Mouse (Mus musculus): ENCODE measurements around the gene Trpv4. TPM values are rescaled to one million over a fixed set of nuclear protein-coding genes. Genes with fewer than 3 reads are reported as not detected.
A peak's percentile ranks its signal among the peaks of the same experiment; 100 is the strongest.

The Trpv4 gene
- polyA plus RNA-seq, 1 experiment from 2014 or later = 2.1 TPM

DNA sequence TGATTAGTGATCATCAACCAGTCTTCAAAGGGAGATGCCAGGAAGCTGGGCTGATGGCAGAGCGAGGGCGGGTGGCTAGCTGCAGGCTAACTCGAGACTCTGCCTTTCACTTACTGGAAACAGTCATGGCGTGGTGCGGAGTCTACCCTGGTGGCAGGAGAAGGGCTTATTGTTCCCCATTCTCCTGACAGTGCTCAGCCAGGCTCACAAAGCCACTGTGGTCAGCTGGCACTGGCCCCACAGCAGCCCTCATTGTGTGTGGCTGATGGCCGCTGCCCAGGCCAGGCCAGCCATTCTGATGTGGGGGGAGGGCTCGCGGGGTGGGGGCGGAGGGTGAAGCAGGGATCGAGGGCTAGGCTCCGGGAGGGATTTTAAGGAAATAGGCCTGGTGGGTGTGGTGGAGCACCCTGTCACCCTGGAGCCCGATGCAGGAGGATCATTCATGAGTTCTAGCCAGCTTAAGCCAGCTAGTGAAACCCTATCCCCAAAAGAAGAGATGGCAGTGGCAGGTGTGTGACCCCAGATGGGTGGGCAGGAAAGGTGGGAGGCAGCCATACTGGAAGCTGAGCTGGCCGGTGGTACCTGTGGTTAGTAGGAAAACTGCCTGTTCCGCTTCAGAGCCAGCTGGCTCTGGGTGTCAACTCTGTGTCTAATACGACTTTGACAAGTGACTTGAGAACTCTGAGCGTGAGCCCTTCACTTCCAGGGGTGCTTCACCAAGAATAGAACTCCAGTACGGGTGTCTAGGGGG is 21.8 kb upstream of the Trpv4 start:
- no peaks in the 10 kb centered on the region for H3K9me3 ChIP-seq (ENCODE audit: control insufficient read depth, low read length)
- H3K27me3 ChIP-seq (ENCODE audit: control insufficient read depth, insufficient read depth, low read length) = no peaks in the 10 kb centered on the region
- no peak for ATAC-seq (ENCODE audit: low FRiP score, low TSS enrichment)
- H3K4me3 ChIP-seq (ENCODE audit: low read depth, low read length) = no peak overlapping the region
- no peak for TF ChIP-seq CTCF (IDR thresholded peaks at IDR 0.05; ENCODE audit: low read depth)
- no peak for TF ChIP-seq EP300 (optimal IDR thresholded peaks at IDR 0.05)
- H3K27ac ChIP-seq (replicated peaks) = peak overlapping the region; percentile 87
- no peak overlapping the region for H3K9ac ChIP-seq (ENCODE audit: low read length)
- WGBS = 65% methylated on average over 17 of the region's 17 CpGs
- H3K36me3 ChIP-seq (ENCODE audit: control insufficient read depth, insufficient read depth, low read length) = peaks cover 8% of the 10 kb centered on the region; the same call in 1 of the 2 replicates
- H3K4me1 ChIP-seq (replicated peaks; ENCODE audit: control insufficient read depth, insufficient read depth) = 0 out of 2 replicates have a peak, but pooled peaks cover 2% of the 10 kb centered on the region
- H3K4me2 ChIP-seq (replicated peaks; ENCODE audit: low read depth) = no peak overlapping the region
- no peak for DNase-seq (ENCODE audit: low spot score)

DNA sequence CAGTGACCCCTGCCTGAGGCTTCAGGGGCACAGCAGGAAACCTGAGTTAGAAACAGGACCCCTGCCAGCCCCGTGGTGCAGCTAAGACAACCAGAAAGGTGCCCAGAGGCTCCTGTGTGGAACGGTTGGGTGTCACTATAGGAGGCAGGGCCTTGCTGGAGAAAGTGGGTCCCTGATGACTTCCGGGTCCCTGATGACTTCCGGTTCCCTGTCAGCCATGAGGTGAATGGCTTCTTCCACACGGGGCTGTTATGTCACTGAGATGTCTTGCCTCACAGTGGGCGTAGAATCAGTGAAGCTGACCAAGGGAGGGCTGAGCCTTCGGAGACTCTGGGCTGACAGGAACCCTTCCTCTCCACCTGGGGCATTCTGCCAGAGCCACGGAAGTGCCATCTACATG is 16.4 kb upstream of the Trpv4 start:
- H3K9ac ChIP-seq (ENCODE audit: low read length) = no peak overlapping the region
- peaks cover 8% of the 10 kb centered on the region; the same call in 1 of the 2 replicates for H3K36me3 ChIP-seq (ENCODE audit: control insufficient read depth, insufficient read depth, low read length)
- no peaks in the 10 kb centered on the region for H3K9me3 ChIP-seq (ENCODE audit: control insufficient read depth, low read length)
- TF ChIP-seq EP300 (optimal IDR thresholded peaks at IDR 0.05) = no peak
- TF ChIP-seq CTCF (IDR thresholded peaks at IDR 0.05; ENCODE audit: low read depth) = no peak
- DNase-seq (ENCODE audit: low spot score) (no peak), ATAC-seq (ENCODE audit: low FRiP score, low TSS enrichment) (no peak)
- no peaks in the 10 kb centered on the region for H3K27me3 ChIP-seq (ENCODE audit: control insufficient read depth, insufficient read depth, low read length)
- WGBS = 78% methylated on average over 8 of the region's 8 CpGs
- no peaks in the 10 kb centered on the region for H3K4me1 ChIP-seq (replicated peaks; ENCODE audit: control insufficient read depth, insufficient read depth)
- H3K4me3 ChIP-seq (ENCODE audit: low read depth, low read length) = no peak overlapping the region
- no peak overlapping the region for H3K4me2 ChIP-seq (replicated peaks; ENCODE audit: low read depth)
- H3K27ac ChIP-seq (replicated peaks) = no peak overlapping the region

DNA sequence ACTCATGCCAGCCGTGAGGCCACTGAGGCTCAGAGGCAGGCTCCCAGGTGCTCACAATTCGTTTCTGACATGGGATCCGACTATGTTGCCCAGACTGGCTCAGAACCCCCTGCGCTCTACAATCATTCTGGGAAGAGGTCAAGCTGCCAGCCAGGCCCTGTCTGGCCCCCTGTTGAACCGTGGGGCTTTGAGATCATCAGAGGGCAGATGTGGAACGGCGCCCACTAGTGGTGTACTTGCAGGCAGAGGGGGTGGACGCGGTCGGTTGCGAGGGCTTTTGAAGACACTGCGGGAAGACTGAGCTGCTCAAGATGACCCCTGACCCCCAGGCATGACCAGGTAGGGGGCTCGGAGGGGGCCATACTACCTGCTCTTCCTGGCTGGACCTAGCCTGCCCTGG is 14.9 kb upstream of the Trpv4 start:
- peaks cover 8% of the 10 kb centered on the region; the same call in 1 of the 2 replicates for H3K36me3 ChIP-seq (ENCODE audit: control insufficient read depth, insufficient read depth, low read length)

DNA sequence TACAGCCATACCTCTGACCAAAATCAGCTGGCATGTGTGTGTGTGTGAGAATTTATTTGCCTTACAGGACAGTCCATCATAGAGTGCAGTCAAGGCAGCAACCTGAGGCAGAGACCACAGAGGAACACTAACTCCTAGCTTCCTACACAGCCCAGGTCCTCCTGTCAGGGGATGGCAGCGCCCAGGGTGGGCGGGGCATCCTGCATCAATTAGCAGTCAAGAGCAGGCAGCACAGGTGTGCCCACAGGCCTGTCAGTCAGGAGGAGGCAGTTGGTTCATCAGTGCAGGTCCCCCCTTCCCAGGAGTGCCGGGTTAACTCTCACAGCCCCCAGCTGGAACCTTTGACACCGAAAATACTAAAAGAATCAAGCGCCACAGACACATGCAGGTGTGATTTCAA is 10.8 kb upstream of the Trpv4 start:
- no peaks in the 10 kb centered on the region for H3K4me1 ChIP-seq (replicated peaks; ENCODE audit: control insufficient read depth, insufficient read depth)
- no peak overlapping the region for H3K9ac ChIP-seq (ENCODE audit: low read length)
- DNase-seq (ENCODE audit: low spot score) (no peak), ATAC-seq (ENCODE audit: low FRiP score, low TSS enrichment) (no peak)
- no peak overlapping the region for H3K4me2 ChIP-seq (replicated peaks; ENCODE audit: low read depth)
- no peak for TF ChIP-seq EP300 (optimal IDR thresholded peaks at IDR 0.05)
- H3K27me3 ChIP-seq (ENCODE audit: control insufficient read depth, insufficient read depth, low read length) = no peaks in the 10 kb centered on the region
- no peaks in the 10 kb centered on the region for H3K36me3 ChIP-seq (ENCODE audit: control insufficient read depth, insufficient read depth, low read length)
- H3K4me3 ChIP-seq (ENCODE audit: low read depth, low read length) = no peak overlapping the region
- H3K27ac ChIP-seq (replicated peaks) = no peak overlapping the region
- no peaks in the 10 kb centered on the region for H3K9me3 ChIP-seq (ENCODE audit: control insufficient read depth, low read length)
- 85% methylated on average over 5 of the region's 5 CpGs for WGBS

More for the DNA sequence above, 14.9 kb upstream of the Trpv4 start:
- H3K4me2 ChIP-seq (replicated peaks; ENCODE audit: low read depth) = no peak overlapping the region
- no peak for DNase-seq (ENCODE audit: low spot score)
- H3K4me3 ChIP-seq (ENCODE audit: low read depth, low read length) = no peak overlapping the region
- ATAC-seq (ENCODE audit: low FRiP score, low TSS enrichment) = no peak
- H3K4me1 ChIP-seq (replicated peaks; ENCODE audit: control insufficient read depth, insufficient read depth) = no peaks in the 10 kb centered on the region
- H3K9ac ChIP-seq (ENCODE audit: low read length) = no peak overlapping the region
- TF ChIP-seq EP300 (optimal IDR thresholded peaks at IDR 0.05) (no peak), CTCF (IDR thresholded peaks at IDR 0.05; ENCODE audit: low read depth) (peak; percentile 47)
- H3K27me3 ChIP-seq (ENCODE audit: control insufficient read depth, insufficient read depth, low read length) = no peaks in the 10 kb centered on the region
- no peak overlapping the region for H3K27ac ChIP-seq (replicated peaks)
- H3K9me3 ChIP-seq (ENCODE audit: control insufficient read depth, low read length) = no peaks in the 10 kb centered on the region
- 83% methylated on average over 13 of the region's 13 CpGs for WGBS

DNA sequence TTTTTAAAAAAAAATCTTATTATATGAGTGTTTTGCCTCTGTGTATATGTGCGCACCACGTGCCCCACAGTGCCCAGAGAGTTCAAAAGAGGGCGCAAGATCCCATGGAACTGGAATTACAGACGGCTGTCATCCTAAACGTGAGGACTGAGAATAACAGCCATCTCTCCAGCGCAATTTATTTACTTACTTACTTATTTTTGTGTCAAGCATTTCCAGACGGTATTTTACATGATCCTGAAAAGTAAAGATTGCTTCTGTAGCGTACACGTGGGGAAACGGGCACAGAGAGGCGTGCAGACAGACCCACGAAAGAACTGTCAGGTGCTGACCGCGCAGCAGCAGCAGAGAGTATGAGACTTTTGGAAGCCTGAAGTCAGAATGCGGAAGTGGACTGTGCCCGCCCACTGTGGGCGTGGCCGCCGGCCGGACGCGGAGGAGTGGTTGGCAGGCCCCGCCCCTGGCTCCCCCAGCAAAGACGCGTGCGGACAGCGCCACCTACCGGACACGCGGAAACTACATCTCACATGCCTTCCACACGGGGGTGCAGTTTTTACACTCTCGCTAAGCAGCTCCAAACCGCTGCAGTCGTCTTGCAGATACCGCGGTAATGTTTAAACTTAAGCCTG is 9.1 kb upstream of the Trpv4 start:
- peak overlapping the region; percentile 73 for H3K27ac ChIP-seq (replicated peaks)

DNA sequence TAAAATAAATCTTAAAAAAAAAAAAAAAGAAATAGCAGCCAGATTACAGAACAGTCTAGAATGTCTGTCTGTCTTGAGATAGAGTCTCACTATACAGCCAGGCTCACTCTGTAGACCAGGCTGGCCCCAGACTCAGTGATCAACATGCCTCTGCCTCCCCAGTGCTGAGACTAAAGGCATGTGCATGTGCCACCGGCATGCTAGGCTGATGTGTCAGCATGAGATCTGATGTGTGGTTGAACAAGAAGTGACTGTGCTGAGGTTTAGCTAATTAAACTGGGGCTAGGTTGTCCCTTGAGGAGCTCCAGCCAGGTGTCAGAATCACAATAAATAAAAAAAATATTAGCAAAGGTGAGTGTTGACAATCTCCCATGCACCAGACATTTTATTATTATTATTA is 8.4 kb upstream of the Trpv4 start:
- H3K4me1 ChIP-seq (replicated peaks; ENCODE audit: control insufficient read depth, insufficient read depth) = no peaks in the 10 kb centered on the region
- H3K27me3 ChIP-seq (ENCODE audit: control insufficient read depth, insufficient read depth, low read length) = no peaks in the 10 kb centered on the region
- H3K9me3 ChIP-seq (ENCODE audit: control insufficient read depth, low read length) = no peaks in the 10 kb centered on the region
- TF ChIP-seq EP300 (optimal IDR thresholded peaks at IDR 0.05) (no peak), CTCF (IDR thresholded peaks at IDR 0.05; ENCODE audit: low read depth) (no peak)
- ATAC-seq (ENCODE audit: low FRiP score, low TSS enrichment) = no peak
- 68% methylated on average over 1 of the region's 1 CpGs for WGBS
- no peak overlapping the region for H3K4me3 ChIP-seq (ENCODE audit: low read depth, low read length)
- H3K4me2 ChIP-seq (replicated peaks; ENCODE audit: low read depth) = peak overlapping the region; percentile 49; the same call in 1 of the 2 replicates
- no peak for DNase-seq (ENCODE audit: low spot score)
- no peaks in the 10 kb centered on the region for H3K36me3 ChIP-seq (ENCODE audit: control insufficient read depth, insufficient read depth, low read length)
- H3K27ac ChIP-seq (replicated peaks) = no peak overlapping the region
- no peak overlapping the region for H3K9ac ChIP-seq (ENCODE audit: low read length)

More for the DNA sequence above, 9.1 kb upstream of the Trpv4 start:
- Histone ChIP-seq H3K9ac (ENCODE audit: low read length) (no peak overlapping the region), H3K36me3 (ENCODE audit: control insufficient read depth, insufficient read depth, low read length) (no peaks in the 10 kb centered on the region), H3K27me3 (ENCODE audit: control insufficient read depth, insufficient read depth, low read length) (no peaks in the 10 kb centered on the region), H3K9me3 (ENCODE audit: control insufficient read depth, low read length) (no peaks in the 10 kb centered on the region), H3K4me2 (replicated peaks; ENCODE audit: low read depth) (peak overlapping the region; percentile 49), H3K4me3 (ENCODE audit: low read depth, low read length) (peak overlapping the region; percentile 29), H3K4me1 (replicated peaks; ENCODE audit: control insufficient read depth, insufficient read depth) (no peaks in the 10 kb centered on the region)
- TF ChIP-seq CTCF (IDR thresholded peaks at IDR 0.05; ENCODE audit: low read depth) (peak; percentile 100), EP300 (optimal IDR thresholded peaks at IDR 0.05) (no peak)
- peak; percentile 99 for DNase-seq (ENCODE audit: low spot score)
- 4% methylated on average over 36 of the region's 36 CpGs for WGBS
- ATAC-seq (ENCODE audit: low FRiP score, low TSS enrichment) = peak; percentile 94
